Mouse (Mus musculus) heart, postnatal 0 days (tissue): ENCODE results near the gene Bcan.

ENCODE experiments used
- CTCF ChIP-seq: IDR thresholded peaks from 2 replicates; pipeline ENCODE4 v1.5.1; 2016; ENCODE audit warnings: antibody characterized with exemption, control low read depth, low read depth
- EP300 ChIP-seq: IDR thresholded peaks from 2 replicates; pipeline ENCODE4 v1.6.1; 2016; ENCODE audit warnings: antibody characterized with exemption, low read depth

DNA sequence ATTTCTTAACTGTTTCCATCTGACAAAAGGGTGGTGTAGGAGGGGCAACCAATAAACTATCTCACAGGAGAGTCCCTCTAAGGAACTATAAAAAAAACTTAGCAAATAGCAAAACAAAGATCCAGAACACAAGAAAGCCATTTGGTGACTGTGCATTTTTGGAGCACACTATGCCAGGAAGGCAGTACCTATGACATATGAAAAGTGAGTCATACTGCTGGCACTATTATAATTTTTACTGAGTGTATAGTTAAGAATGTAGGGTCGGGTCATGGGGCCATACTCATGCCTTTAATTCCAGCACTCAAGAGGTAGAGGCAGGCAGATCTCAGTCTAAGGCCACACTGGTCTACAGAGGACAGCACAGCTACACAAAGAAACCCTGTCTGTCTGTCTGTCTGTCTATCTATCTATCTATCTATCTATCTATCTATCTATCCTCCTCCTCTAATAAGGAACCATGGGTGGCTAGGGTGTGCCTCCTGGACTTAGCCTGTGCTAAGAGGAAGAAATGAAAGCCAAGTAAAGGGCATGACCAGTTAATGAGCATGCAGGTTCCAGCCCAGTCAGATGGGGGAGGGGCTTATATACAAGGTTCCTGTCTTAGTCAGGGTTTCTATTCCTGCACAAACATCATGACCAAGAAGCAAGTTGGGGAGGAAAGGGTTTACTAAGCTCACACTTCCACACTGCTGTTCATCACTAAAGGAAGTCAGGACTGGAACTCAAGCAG is 35.7 kb upstream of the Bcan start:
- TF ChIP-seq CTCF (no peak), EP300 (no peak)
